Mouse (Mus musculus): Measurements from ENCODE around the gene Ate1. TPM values are rescaled to one million over a fixed set of nuclear protein-coding genes. Genes with fewer than 3 reads are reported as not detected.
A peak's percentile ranks its signal among the peaks of the same experiment; 100 is the strongest.
"Not testable (repeated sequence)": the region's sequence is repeated elsewhere in the genome, so short reads cannot be mapped to it uniquely, and the experiment has no call there.

Ate1 gene
- total RNA-seq, 4 experiments from 2014 or later: 42.2 to 46.4 (median 44.6) TPM

- no peak for DNase-seq (ENCODE audit: low spot score in 2 of 2)
Measured at GRCm38 (mm10) chr7:130523451-130523850, 3.3 kb upstream of the Ate1 start.

- no peak for DNase-seq (ENCODE audit: low spot score in 2 of 2)
Measured at GRCm38 (mm10) chr7:130520812-130521422, 748 bp upstream of the Ate1 start.

DNA sequence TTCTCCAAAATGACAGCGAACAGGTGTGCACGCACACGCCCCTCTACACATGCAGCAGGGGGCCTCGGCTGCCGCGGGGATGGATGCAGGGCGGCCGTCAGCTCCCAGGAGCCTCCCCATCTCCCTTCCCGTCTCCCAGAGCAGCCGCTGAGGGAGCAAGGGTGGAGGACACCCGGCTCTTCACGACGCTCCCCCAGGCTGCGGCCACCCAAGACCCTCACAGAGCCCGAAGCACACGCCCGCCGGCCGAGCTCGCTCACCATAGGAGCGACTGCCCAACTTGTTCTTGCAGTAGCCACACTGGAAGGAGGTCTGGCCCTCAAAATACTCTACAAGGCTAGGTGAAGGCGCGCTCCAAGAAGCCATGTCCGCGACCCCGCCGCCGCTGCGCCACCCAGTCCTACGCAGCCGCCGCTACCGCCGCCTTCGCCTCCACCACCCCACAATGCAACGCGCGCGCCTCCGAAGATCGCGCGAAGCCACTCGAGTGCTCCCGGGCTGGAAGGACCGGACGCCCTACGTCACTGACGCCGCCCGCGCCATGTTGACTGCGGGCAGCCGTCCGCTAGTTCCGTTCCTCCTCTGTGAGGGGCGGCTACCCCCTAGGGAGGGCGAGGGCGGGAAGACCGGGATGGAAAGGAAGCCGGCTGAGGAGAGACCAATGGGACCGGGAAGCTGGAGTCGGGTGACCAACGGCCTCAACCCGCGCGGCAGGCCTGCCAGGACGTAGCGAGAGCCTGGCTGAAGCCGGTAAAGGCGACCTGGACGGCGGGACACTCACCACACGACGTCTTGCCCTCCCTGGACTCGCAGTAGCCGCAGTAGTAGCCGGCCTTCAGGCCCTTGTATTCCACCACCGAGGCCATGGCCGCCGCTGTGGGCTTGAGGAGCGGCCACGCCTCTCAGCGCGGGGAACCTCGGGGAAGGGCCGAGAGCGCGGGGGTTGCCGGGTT, 797 bp downstream of the Ate1 start:
- DNase-seq (ENCODE audit: low spot score in 2 of 2): peak; percentile 92 to 95

DNA sequence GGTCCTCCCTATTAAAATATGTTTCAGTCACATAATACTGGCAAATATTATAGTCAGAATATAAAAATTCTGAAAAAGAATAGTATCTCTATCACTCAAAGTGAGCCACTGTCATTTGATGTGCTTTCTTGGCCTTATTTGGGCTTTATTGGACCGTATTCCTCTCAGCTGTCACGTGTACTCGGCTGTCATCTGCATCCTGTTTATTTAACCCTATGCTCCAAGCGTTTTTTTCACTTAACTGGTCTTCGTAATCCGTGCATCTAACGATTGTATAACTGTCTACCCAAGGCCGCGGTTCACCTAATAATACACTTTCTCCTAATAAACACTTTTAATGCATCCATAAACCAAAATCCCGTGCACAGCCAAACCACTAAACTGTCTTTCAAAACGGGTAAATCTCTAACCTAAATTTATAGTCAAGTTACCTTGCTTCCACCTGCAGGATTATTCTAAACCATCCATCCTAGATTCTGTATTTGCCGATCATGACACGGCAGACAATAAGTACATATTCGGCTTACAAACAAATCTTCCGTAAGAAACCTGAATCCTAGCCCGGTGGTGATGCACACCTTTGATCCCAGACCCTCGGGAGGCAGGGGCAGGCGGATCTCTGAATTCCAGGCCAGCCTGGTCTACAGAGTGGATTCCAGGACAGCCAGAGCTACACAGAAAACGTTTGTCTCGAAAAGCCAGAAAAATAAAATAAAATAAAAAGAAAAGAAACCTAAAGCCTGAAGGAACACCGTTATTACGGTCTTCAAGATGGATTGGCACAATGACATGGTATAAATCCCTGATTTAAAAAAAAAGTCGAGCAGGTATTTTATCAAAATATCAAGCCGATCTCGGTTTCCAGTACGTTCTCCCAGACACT, 1.7 kb downstream of the Ate1 start:
- no peak for DNase-seq (ENCODE audit: low spot score in 2 of 2)

DNA sequence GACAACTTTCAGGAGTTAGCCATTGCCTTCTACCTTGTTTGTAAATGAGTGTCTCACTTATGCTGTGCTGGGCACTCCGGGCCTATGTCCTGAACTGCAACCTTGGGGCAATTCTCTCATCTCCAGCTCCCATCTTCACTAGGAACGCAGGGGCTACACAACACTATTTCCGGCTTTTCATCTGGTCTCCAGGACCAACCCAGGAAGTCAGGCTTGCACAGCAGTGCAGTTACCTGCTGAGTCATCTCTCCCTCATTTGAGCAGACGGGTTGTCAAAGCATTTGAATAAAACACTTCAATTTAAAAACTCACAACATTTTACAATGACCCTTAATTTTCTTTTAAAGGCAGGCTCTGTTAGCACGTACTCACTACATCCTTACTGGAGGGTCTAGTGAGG, 9.9 kb downstream of the Ate1 start:
- no peak for DNase-seq (ENCODE audit: low spot score in 2 of 2)

GRCm38 (mm10) chr7:130503006-130503405, 17.2 kb downstream of the Ate1 start:
- DNase-seq (ENCODE audit: low spot score in 2 of 2): peak in 1 of 2 experiments; percentile 7

DNA sequence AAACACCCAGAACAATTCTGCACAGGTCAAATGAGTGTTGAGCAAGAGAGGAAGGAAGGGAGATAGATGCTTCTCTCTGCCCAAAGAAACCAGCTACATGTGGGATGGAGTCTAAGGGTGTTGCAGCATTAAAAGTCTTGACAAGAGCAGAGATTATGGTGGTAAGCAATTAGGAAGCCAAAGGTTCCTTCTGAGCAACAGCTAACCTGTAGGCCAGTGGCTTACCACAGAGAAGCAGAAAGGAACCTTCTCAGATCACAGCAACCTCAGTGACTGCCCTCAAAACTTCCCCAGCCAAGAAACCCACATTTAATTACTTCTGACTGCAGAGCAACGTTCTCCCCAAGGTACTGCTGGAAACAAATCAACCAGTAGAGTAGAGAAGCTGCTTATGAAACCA, 18.7 kb downstream of the Ate1 start:
- no peak for DNase-seq (ENCODE audit: low spot score in 2 of 2)

DNA sequence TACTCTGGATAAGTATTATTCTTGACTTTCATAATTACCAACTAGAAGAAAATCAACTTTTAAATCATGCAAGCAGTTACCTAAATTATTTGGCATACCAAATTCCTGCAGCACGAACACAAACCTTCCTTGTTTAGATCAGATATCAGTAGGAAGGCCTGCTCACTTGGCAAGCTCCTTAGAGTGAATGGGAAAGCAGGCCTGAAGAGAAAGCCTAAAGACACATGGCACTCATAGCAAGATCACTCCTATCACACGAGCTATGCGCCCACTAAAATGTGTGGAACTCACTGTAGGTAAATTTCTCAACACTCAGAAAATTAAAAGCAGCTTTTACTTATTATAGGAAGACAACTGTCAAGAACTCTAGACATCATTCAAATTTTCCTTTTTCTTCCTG, 26.8 kb downstream of the Ate1 start:
- DNase-seq (ENCODE audit: low spot score in 2 of 2): no peak

- DNase-seq (ENCODE audit: low spot score in 2 of 2): no peak
Measured at GRCm38 (mm10) chr7:130492026-130492425, 28.1 kb downstream of the Ate1 start.

DNA sequence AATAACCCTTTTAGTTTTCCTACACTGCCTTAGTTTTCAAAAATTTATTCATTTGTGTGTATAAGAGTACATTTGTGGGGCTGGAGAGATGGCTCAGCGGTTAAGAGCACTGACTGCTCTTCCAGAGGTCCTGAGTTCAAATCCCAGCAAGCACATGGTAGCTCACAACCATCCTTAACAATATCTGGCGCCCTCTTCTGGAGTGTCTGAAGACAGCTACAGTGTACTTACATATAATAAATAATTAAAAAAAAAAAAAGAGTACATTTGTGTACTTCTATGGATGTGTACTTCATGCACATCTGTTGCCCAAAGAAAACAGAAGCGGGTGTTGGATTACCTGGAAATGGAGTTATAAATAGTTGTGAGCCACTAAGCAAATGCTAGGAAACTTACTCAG, 41.2 kb downstream of the Ate1 start:
- not testable (repeated sequence) for DNase-seq (ENCODE audit: low spot score in 2 of 2)

GRCm38 (mm10) chr7:130475970-130476369, 44.2 kb downstream of the Ate1 start:
- no peak for DNase-seq (ENCODE audit: low spot score in 2 of 2)

DNA sequence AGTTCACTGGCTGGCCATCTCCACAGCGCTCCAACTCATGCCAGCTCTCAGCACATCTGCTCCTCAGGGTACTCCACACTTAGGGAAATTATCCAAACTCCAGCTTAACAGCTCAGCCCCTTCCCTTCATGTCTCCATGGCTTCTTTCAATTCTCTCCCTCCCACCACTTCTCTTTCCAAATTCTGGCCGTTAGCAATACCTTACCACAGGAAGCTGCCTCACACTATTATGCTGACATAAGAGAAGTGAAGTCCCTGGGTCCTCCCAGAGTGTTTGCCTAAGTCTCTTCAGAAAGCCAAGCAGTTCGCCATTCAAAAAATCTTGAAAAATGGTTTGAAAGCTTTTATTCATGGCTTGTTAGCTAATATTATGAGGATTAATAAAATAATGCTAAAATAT, 46.3 kb downstream of the Ate1 start:
- no peak for DNase-seq (ENCODE audit: low spot score in 2 of 2)

DNA sequence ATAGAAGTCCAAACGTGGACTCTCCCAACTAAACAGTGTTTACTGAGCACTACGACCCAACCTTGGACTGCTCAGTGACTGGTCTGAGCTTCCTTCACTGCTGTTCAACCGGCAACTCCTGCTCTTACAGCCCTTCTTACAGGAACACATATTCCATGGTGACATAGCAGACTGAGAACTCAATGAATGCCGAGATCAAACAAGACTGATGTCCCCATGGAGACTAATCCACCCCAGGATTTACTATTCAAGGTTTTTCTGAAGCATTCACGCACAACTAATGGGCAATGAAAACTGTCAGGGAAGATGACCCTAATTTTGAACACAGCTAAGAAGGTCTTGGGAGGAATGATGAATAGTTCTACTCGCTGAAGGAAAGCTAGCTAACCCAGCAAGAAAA, 47.5 kb downstream of the Ate1 start:
- DNase-seq (ENCODE audit: low spot score in 2 of 2): no peak

DNA sequence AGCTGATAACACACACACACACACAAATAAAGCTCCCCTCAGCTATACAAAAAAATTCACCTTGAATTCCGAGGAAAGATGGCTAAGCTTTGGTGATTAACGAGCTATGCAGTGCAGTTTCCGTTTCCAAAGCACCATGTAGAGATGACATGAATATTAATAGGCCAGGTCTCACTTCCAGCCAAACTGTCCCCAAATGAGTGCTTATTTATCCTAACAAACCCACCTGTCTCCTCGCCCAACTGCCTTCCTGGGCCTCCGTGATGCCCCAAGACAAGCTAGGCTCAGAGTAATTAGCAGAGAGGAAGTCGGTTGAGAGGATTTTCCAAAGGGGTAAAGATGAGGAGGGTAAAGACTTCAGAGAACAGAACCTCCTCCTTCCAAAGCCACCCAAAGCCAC, 49.1 kb downstream of the Ate1 start:
- DNase-seq (ENCODE audit: low spot score in 2 of 2): no peak

GRCm38 (mm10) chr7:130455587-130456246, 64.5 kb downstream of the Ate1 start:
- no peak for DNase-seq (ENCODE audit: low spot score in 2 of 2)

DNA sequence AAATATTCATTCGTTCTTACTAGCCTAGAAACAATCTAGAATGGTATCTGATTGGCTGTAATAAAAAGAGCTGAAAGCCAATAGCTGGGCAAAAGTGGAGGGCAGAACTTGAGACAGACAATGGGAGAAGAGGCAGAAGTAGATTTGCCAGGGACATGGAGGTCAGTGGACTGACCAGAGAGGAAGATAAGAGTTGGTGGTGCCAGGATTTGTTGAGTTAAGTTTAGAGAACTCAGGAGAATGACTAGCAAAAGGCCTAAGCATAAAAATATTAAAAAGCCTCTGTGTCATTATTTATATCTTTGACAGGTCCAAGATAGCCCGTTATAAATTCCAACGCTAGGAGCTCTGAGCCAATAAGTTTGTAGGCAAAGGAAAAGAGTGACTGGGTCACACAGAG, 65.9 kb downstream of the Ate1 start:
- no peak for DNase-seq (ENCODE audit: low spot score in 2 of 2)

DNA sequence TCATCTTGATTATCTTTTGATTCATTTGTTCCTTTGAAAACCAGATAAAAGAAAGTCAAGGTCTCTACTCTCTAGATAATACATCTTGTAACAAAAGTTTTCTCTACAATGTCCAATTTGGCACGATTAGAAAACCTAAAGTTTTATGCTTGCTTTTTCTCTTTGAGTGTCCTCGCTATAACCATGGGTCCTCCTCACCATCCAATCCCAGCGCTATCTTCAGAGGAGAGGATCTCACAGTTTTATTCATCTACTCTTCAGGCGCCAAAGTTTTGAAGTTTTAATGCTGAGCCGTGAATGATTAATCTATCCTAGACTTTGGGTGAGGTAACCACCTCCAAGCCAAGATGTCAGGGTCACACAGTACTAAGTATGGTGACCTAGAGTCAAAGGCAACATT, 84.4 kb downstream of the Ate1 start:
- DNase-seq (ENCODE audit: low spot score in 2 of 2): no peak

- DNase-seq (ENCODE audit: low spot score in 2 of 2): no peak
Measured at GRCm38 (mm10) chr7:130432141-130432540, 88.0 kb downstream of the Ate1 start.

GRCm38 (mm10) chr7:130426586-130426985, 93.6 kb downstream of the Ate1 start:
- no peak for DNase-seq (ENCODE audit: low spot score in 2 of 2)

DNA sequence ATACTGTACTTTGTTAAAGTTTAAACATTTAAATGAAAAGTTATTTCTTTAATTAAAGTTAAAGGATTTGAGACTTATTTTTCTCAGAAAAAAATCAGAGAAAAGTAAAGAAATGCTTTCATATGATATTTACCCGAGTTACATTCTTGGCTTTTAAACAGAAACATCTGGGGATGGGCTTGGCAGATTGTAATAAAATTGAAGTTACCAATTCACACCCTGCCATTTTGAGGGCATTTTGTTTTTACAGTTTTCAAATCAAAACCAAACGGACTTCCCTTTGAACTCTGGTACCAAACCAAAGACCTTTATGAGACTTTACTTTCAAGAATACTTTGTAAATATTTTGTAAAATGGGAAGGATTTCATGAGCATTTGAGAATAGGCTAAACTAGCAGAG, 94.2 kb downstream of the Ate1 start:
- DNase-seq (ENCODE audit: low spot score in 2 of 2): no peak

DNA sequence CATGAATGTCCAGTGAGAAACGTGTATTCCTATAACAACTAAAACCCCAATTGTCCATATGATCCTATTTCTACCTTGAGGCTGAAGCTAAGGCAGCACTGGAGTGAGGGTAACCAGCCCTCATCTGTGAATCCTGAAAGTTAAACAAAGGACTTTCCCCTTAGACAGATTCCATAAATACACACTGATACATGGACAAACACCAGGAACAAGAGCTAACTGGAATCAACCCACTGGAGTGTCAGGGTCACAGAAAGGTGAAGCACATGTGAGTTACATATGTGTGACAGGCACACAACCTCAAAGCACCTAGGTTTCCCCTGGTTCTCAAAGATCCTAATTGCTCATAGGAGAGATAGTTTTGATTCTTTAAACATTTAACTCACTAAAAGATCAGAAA, 100.2 kb downstream of the Ate1 start:
- no peak for DNase-seq (ENCODE audit: low spot score in 2 of 2)
